Mouse (Mus musculus) MEL (cell line): ENCODE data around the gene Ctsd. TPM values are rescaled to one million over a fixed set of nuclear protein-coding genes. Genes with fewer than 3 reads are reported as not detected.
A peak's percentile ranks its signal among the peaks of the same experiment; 100 is the strongest.

Experiments used
- DNase-seq: peaks from one replicate; pipeline ENCODE4 v3.0.0; 2011; ENCODE audit warnings: low read depth, low spot score
- H3K27ac ChIP-seq: 2 replicates; pipeline ENCODE4 v1.5.1; 2012; ENCODE audit warnings: low read depth, mild to moderate bottlenecking, control low read depth, low read length, moderate library complexity; ENCODE audit not compliant: control insufficient read depth
- H3K27me3 ChIP-seq, 2 experiments: fragments of 150-350 bp in 1 of 2; sonication (generic) in 1 of 2; 2 replicates each; pipeline ENCODE4 v1.6.1; 2012; ENCODE audit warnings: low read length in 2 of 2, mild to moderate bottlenecking in 2 of 2, improper control_type of control experiment in 1 of 2, moderate library complexity in 1 of 2; ENCODE audit not compliant: insufficient read depth in 2 of 2, control insufficient read depth in 1 of 2
- H3K36me3 ChIP-seq, 2 experiments: 2 replicates each; pipeline ENCODE4 v1.6.1; 2012 to 2014; ENCODE audit warnings: low read length in 2 of 2, improper control_type of control experiment in 1 of 2, inconsistent platforms in 1 of 2, mild to moderate bottlenecking in 1 of 2; ENCODE audit not compliant: insufficient read depth in 2 of 2, control insufficient read depth in 1 of 2
- H3K4me1 ChIP-seq, 2 experiments: fragments of 150-350 bp in 1 of 2; sonication (generic) in 1 of 2; 2 replicates each; pipeline ENCODE4 v1.6.1; 2012; ENCODE audit warnings: low read length in 2 of 2, improper control_type of control experiment in 1 of 2, mild to moderate bottlenecking in 1 of 2; ENCODE audit not compliant: insufficient read depth in 2 of 2, control insufficient read depth in 1 of 2
- H3K4me3 ChIP-seq, 2 experiments: fragments of 150-350 bp in 1 of 2; sonication (generic) in 1 of 2; 2 replicates each; pipeline ENCODE4 v1.5.1; 2012; ENCODE audit warnings: low read depth in 2 of 2, low read length in 2 of 2, mild to moderate bottlenecking in 2 of 2, moderate library complexity in 2 of 2, control low read depth in 1 of 2, improper control_type of control experiment in 1 of 2; ENCODE audit not compliant: control insufficient read depth in 1 of 2, insufficient read depth in 1 of 2
- H3K79me2 ChIP-seq: 2 replicates; pipeline ENCODE4 v1.6.1; 2012; ENCODE audit warnings: mild to moderate bottlenecking, low read length, moderate library complexity; ENCODE audit not compliant: control insufficient read depth, poor library complexity, insufficient read depth
- H3K9ac ChIP-seq: 2 replicates; pipeline ENCODE4 v1.6.1; 2012; ENCODE audit warnings: low read depth, mild to moderate bottlenecking, control low read depth, low read length, moderate library complexity; ENCODE audit not compliant: control insufficient read depth, poor library complexity, severe bottlenecking
- H3K9me3 ChIP-seq: fragments of 150-350 bp; sonication (generic); replicated peaks from 2 replicates; pipeline ENCODE4 v1.6.1; 2012; ENCODE audit warnings: mild to moderate bottlenecking, low read length, improper control_type of control experiment, moderate library complexity; ENCODE audit not compliant: insufficient read depth
- BHLHE40 ChIP-seq: IDR thresholded peaks from 2 replicates; pipeline ENCODE4 v1.6.1; 2012; ENCODE audit warnings: low read depth, mild to moderate bottlenecking, inconsistent platforms, low read length, improper control_type of control experiment, borderline replicate concordance
- CHD1 ChIP-seq: IDR thresholded peaks from 2 replicates; pipeline ENCODE4 v1.6.1; 2012; ENCODE audit warnings: low read depth, mild to moderate bottlenecking, inconsistent platforms, low read length, improper control_type of control experiment
- CHD2 ChIP-seq: IDR thresholded peaks from 2 replicates; pipeline ENCODE4 v1.6.1; 2011; ENCODE audit warnings: low read length, improper control_type of control experiment
- CTCF ChIP-seq, 3 experiments: IDR thresholded peaks in 2 of 3; conservative IDR thresholded peaks in 1 of 3; 2 replicates each; pipeline ENCODE4 v1.5.1; 2011 to 2012; ENCODE audit warnings: low read length in 3 of 3, low read depth in 2 of 3, mild to moderate bottlenecking in 2 of 3, improper control_type of control experiment in 1 of 3, inconsistent platforms in 1 of 3, mixed read lengths in 1 of 3, moderate library complexity in 1 of 3; ENCODE audit not compliant: control insufficient read depth in 1 of 3, insufficient read depth in 1 of 3, poor library complexity in 1 of 3, severe bottlenecking in 1 of 3
- E2F4 ChIP-seq: IDR thresholded peaks from 2 replicates; pipeline ENCODE4 v1.6.1; 2011; ENCODE audit warnings: low read depth, low read length, improper control_type of control experiment, borderline replicate concordance
- ELF1 ChIP-seq: IDR thresholded peaks from 2 replicates; pipeline ENCODE4 v1.6.1; 2014; ENCODE audit warnings: low read depth, mild to moderate bottlenecking, inconsistent platforms, low read length, improper control_type of control experiment, moderate library complexity
- EP300 ChIP-seq, 2 experiments: IDR thresholded peaks; 2 replicates each; pipeline ENCODE4 v1.6.1; 2011; ENCODE audit warnings: improper control_type of control experiment in 2 of 2, low read length in 2 of 2, low read depth in 1 of 2, mild to moderate bottlenecking in 1 of 2
- ETS1 ChIP-seq: IDR thresholded peaks from 2 replicates; pipeline ENCODE4 v1.6.1; 2012; ENCODE audit warnings: low read depth, mild to moderate bottlenecking, inconsistent platforms, low read length, improper control_type of control experiment, moderate library complexity
- GATA1 ChIP-seq: IDR thresholded peaks from 2 replicates; pipeline ENCODE4 v1.6.1; 2011; ENCODE audit warnings: low read depth, low read length, improper control_type of control experiment
- HCFC1 ChIP-seq: IDR thresholded peaks from 2 replicates; pipeline ENCODE4 v1.6.1; 2012; ENCODE audit warnings: low read depth, mild to moderate bottlenecking, inconsistent platforms, low read length, improper control_type of control experiment, moderate library complexity
- JUND ChIP-seq: IDR thresholded peaks from 2 replicates; pipeline ENCODE4 v1.6.1; 2011; ENCODE audit warnings: low read depth, mild to moderate bottlenecking, improper control_type of control experiment, low read length
- KAT2A ChIP-seq: conservative IDR thresholded peaks from 2 replicates; pipeline ENCODE4 v1.6.1; 2012; ENCODE audit warnings: low read depth, low read length, improper control_type of control experiment, inconsistent platforms
- MAFK ChIP-seq: IDR thresholded peaks from 2 replicates; pipeline ENCODE4 v1.6.1; 2011; ENCODE audit warnings: low read depth, mild to moderate bottlenecking, low read length, improper control_type of control experiment, borderline replicate concordance
- MAX ChIP-seq: IDR thresholded peaks from 2 replicates; pipeline ENCODE4 v1.6.1; 2011; ENCODE audit warnings: low read length, improper control_type of control experiment
- MAZ ChIP-seq: IDR thresholded peaks from 2 replicates; pipeline ENCODE4 v1.6.1; 2012; ENCODE audit warnings: low read depth, mild to moderate bottlenecking, inconsistent platforms, low read length, improper control_type of control experiment
- MXI1 ChIP-seq: IDR thresholded peaks from 2 replicates; pipeline ENCODE4 v1.6.1; 2011; ENCODE audit warnings: mild to moderate bottlenecking, low read depth, low read length, improper control_type of control experiment
- MYB ChIP-seq: IDR thresholded peaks from 2 replicates; pipeline ENCODE4 v1.6.1; 2011; ENCODE audit warnings: mild to moderate bottlenecking, low read depth, low read length, improper control_type of control experiment
- MYC ChIP-seq: IDR thresholded peaks from 2 replicates; pipeline ENCODE4 v1.6.1; 2011; ENCODE audit warnings: low read depth, mild to moderate bottlenecking, low read length, improper control_type of control experiment, moderate library complexity
- NELFE ChIP-seq: IDR thresholded peaks from 2 replicates; pipeline ENCODE4 v1.6.1; 2011; ENCODE audit warnings: low read depth, low read length, improper control_type of control experiment
- NRF1 ChIP-seq: IDR thresholded peaks from 2 replicates; pipeline ENCODE4 v1.6.1; 2014; ENCODE audit warnings: low read depth, mild to moderate bottlenecking, inconsistent platforms, low read length, improper control_type of control experiment, moderate library complexity; ENCODE audit not compliant: poor library complexity, insufficient read depth, severe bottlenecking
- POLR2A ChIP-seq, 2 experiments: IDR thresholded peaks; 2 replicates each; pipeline ENCODE4 v1.6.1; 2011 to 2012; ENCODE audit warnings: low read length in 2 of 2, mild to moderate bottlenecking in 2 of 2, control low read depth in 1 of 2, improper control_type of control experiment in 1 of 2, low read depth in 1 of 2, moderate library complexity in 1 of 2; ENCODE audit not compliant: control insufficient read depth in 1 of 2, insufficient read depth in 1 of 2, poor library complexity in 1 of 2
- POLR2AphosphoS5 ChIP-seq: IDR thresholded peaks from 2 replicates; pipeline ENCODE4 v1.6.1; 2012; ENCODE audit warnings: low read depth, borderline replicate concordance, mild to moderate bottlenecking, inconsistent platforms, low read length, moderate library complexity, mixed read lengths
- RAD21 ChIP-seq: IDR thresholded peaks from 2 replicates; pipeline ENCODE4 v1.6.1; 2011; ENCODE audit warnings: mild to moderate bottlenecking, low read depth, low read length, improper control_type of control experiment
- RCOR1 ChIP-seq: IDR thresholded peaks from 2 replicates; pipeline ENCODE4 v1.6.1; 2012; ENCODE audit warnings: low read depth, mild to moderate bottlenecking, inconsistent platforms, low read length, improper control_type of control experiment
- SIN3A ChIP-seq: IDR thresholded peaks from 2 replicates; pipeline ENCODE4 v1.6.1; 2012; ENCODE audit warnings: low read length, improper control_type of control experiment, inconsistent platforms
- SMC3 ChIP-seq: IDR thresholded peaks from 2 replicates; pipeline ENCODE4 v1.6.1; 2011; ENCODE audit warnings: low read depth, low read length, improper control_type of control experiment
- TAL1 ChIP-seq: IDR thresholded peaks from 2 replicates; pipeline ENCODE4 v1.6.1; 2012; ENCODE audit warnings: mild to moderate bottlenecking, inconsistent platforms, low read length, moderate library complexity, mixed read lengths
- TBP ChIP-seq: IDR thresholded peaks from 2 replicates; pipeline ENCODE4 v1.8.0; 2011; ENCODE audit warnings: low read depth, low read length, improper control_type of control experiment
- TCF12 ChIP-seq: IDR thresholded peaks from 2 replicates; pipeline ENCODE4 v1.6.1; 2014; ENCODE audit warnings: low read depth, mild to moderate bottlenecking, inconsistent platforms, low read length, improper control_type of control experiment, moderate library complexity
- USF1 ChIP-seq: IDR thresholded peaks from 2 replicates; pipeline ENCODE4 v1.6.1; 2014; ENCODE audit warnings: low read depth, mild to moderate bottlenecking, inconsistent platforms, low read length, improper control_type of control experiment, moderate library complexity
- USF2 ChIP-seq, 2 experiments: IDR thresholded peaks; 2 replicates each; pipeline ENCODE4 v1.6.1; 2011 to 2012; ENCODE audit warnings: improper control_type of control experiment in 2 of 2, low read length in 2 of 2, borderline replicate concordance in 1 of 2, inconsistent platforms in 1 of 2, low read depth in 1 of 2, mild to moderate bottlenecking in 1 of 2; ENCODE audit not compliant: insufficient read depth in 1 of 2
- ZC3H11A ChIP-seq: IDR thresholded peaks from 2 replicates; pipeline ENCODE4 v1.6.1; 2012; ENCODE audit warnings: low read depth, mild to moderate bottlenecking, inconsistent platforms, low read length, improper control_type of control experiment
- ZMIZ1 ChIP-seq: IDR thresholded peaks from 2 replicates; pipeline ENCODE4 v1.6.1; 2012; ENCODE audit warnings: low read depth, mild to moderate bottlenecking, inconsistent platforms, low read length, improper control_type of control experiment, moderate library complexity
- ZNF384 ChIP-seq: IDR thresholded peaks from 2 replicates; pipeline ENCODE4 v1.6.1; 2012; ENCODE audit warnings: low read depth, mild to moderate bottlenecking, inconsistent platforms, low read length, improper control_type of control experiment
- polyA plus RNA-seq, 2 experiments: library from polyadenylated mRNA; stranded (reverse) in 1 of 2; unstranded in 1 of 2; fragments of >175 nt in 1 of 2; fragments of >200 nt in 1 of 2; gene quantifications; 2 replicates each; pipeline versions ENCODE4 v1.2.1 to v1.2.4; 2012; ENCODE audit warnings: low replicate concordance in 2 of 2, low read depth in 1 of 2; ENCODE audit not compliant: insufficient read length in 2 of 2, insufficient read depth in 1 of 2, missing spikeins in 1 of 2
- total RNA-seq: library from RNA; depleted of rRNA; stranded (reverse); fragments of 300-350 nt; gene quantifications from 2 replicates; pipeline ENCODE4 v1.2.3, GENCODE M21; 2012

Gene Ctsd
- total and polyA plus RNA-seq, 3 experiments = 89.3 to 179 (median 115) TPM

GRCm38 (mm10) chr7:142353854-142354253, 34.0 kb downstream of the Ctsd start (continued):
- TF ChIP-seq ZNF384 (no peak), RAD21 (no peak)

GRCm38 (mm10) chr7:142351569-142351968, 36.3 kb downstream of the Ctsd start:
- H3K79me2 ChIP-seq = no peaks in the 10 kb centered on the region
- TF ChIP-seq RAD21 = no peak
- peak; percentile 23; the same call in 1 of the 2 replicates for TF ChIP-seq MAFK
- peak; percentile 85 for TF ChIP-seq ETS1
- TF ChIP-seq SIN3A = peak; percentile 77
- TF ChIP-seq USF2 (IDR thresholded peaks at IDR 0.05; ENCODE audit: borderline replicate concordance in 1 of 2, insufficient read depth in 1 of 2, low read depth in 1 of 2, low read length in 2 of 2) = peak; percentile 64 to 95
- peak; percentile 94 for TF ChIP-seq BHLHE40
- TF ChIP-seq CHD1 = no peak
- TF ChIP-seq MYC = no peak
- no peak for TF ChIP-seq KAT2A
- no peak for TF ChIP-seq ZNF384
- TF ChIP-seq ELF1 = 0 out of 2 replicates have a peak, but pooled peaks have one; percentile 19
- no peak for TF ChIP-seq CTCF (IDR thresholded peaks at IDR 0.05 in 2 of 3, conservative IDR thresholded peaks at IDR 0.05 in 1 of 3; ENCODE audit: control insufficient read depth in 1 of 3, insufficient read depth in 1 of 3, low read depth in 2 of 3, low read length in 3 of 3, poor library complexity in 1 of 3, severe bottlenecking in 1 of 3)
- no peak for TF ChIP-seq POLR2AphosphoS5
- TF ChIP-seq MAX = peak; percentile 98
- peak; percentile 90 for TF ChIP-seq GATA1
- no peak for TF ChIP-seq ZMIZ1
- TF ChIP-seq TBP = 0 out of 2 replicates have a peak, but pooled peaks have one; percentile 34
- TF ChIP-seq USF1 = peak; percentile 99
- TF ChIP-seq CHD2 = no peak
- peak; percentile 39; the same call in 1 of the 2 replicates for TF ChIP-seq MYB
- no peak for TF ChIP-seq RCOR1
- no peak for TF ChIP-seq MAZ
- peak; percentile 51 for TF ChIP-seq TCF12
- peak; percentile 37; the same call in 1 of the 2 replicates for TF ChIP-seq NELFE
- no peak for TF ChIP-seq JUND
- peak in 1 of 2 experiments; percentile 32; a peak in 1 of 4 replicates for TF ChIP-seq POLR2A (IDR thresholded peaks at IDR 0.05; ENCODE audit: control insufficient read depth in 1 of 2, insufficient read depth in 1 of 2, low read depth in 1 of 2, low read length in 2 of 2, poor library complexity in 1 of 2)
- no peak for TF ChIP-seq NRF1
- TF ChIP-seq SMC3 = no peak
- TF ChIP-seq E2F4 = no peak
- TF ChIP-seq EP300 (IDR thresholded peaks at IDR 0.05; ENCODE audit: low read depth in 1 of 2, low read length in 2 of 2) = peak; percentile 49 to 74
- no peak for TF ChIP-seq ZC3H11A
- TF ChIP-seq TAL1 = no peak
- TF ChIP-seq HCFC1 = no peak
- peak; percentile 73 for TF ChIP-seq MXI1
- no peaks in the 10 kb centered on the region for H3K9me3 ChIP-seq
- no peaks in the 10 kb centered on the region for H3K27me3 ChIP-seq
- H3K4me3 ChIP-seq = peak overlapping the region in 1 of 2 experiments; percentile 53; a peak in 3 of 4 replicates
- peak overlapping the region; percentile 48 for H3K9ac ChIP-seq
- H3K36me3 ChIP-seq = peaks cover 0 to 36% of the 10 kb centered on the region in 2 experiments; a peak in 2 of 4 replicates
- H3K27ac ChIP-seq = peak overlapping the region; percentile 91
- DNase-seq = peak; percentile 78
- H3K4me1 ChIP-seq = peaks cover 34 to 40% of the 10 kb centered on the region in 2 experiments
